Mouse (Mus musculus): ENCODE measurements at regions not wholly inside any gene's neighbourhood (a gene's known extent, or its start where the extent isn't known, plus 50 kb on each side); places are given as distances from the start of the nearest gene placed in this dataset.
A peak's percentile ranks its signal among the peaks of the same experiment; 100 is the strongest.

GRCm38 (mm10) chr5:41206462-41206861, 501.5 kb downstream of the Rab28 start:
- DNase-seq = no peak

GRCm38 (mm10) chr5:41204417-41204816, 503.5 kb downstream of the Rab28 start:
- DNase-seq = no peak

- DNase-seq = no peak
Measured at GRCm38 (mm10) chr5:41187193-41187592, 520.8 kb downstream of the Rab28 start.

- no peak for DNase-seq
Measured at GRCm38 (mm10) chr5:41177220-41177619, 530.7 kb downstream of the Rab28 start.

GRCm38 (mm10) chr5:41165870-41166626, 541.9 kb downstream of the Rab28 start:
- DNase-seq = no peak

GRCm38 (mm10) chr5:41125050-41125449, 582.9 kb downstream of the Rab28 start:
- no peak for DNase-seq

- DNase-seq = no peak
Measured at GRCm38 (mm10) chr5:41117658-41118057, 590.3 kb downstream of the Rab28 start.

- DNase-seq = no peak
Measured at GRCm38 (mm10) chr5:41087773-41088172, 620.2 kb downstream of the Rab28 start.

GRCm38 (mm10) chr5:41076412-41076811, 631.5 kb downstream of the Rab28 start:
- no peak for DNase-seq

GRCm38 (mm10) chr5:41061646-41062045, 646.3 kb downstream of the Rab28 start:
- DNase-seq = no peak

- no peak for DNase-seq
Measured at GRCm38 (mm10) chr5:41061222-41061621, 646.7 kb downstream of the Rab28 start.

- no peak for DNase-seq
Measured at GRCm38 (mm10) chr5:41058015-41058414, 649.9 kb downstream of the Rab28 start.

- no peak for DNase-seq
Measured at GRCm38 (mm10) chr5:41051948-41052347, 656.0 kb downstream of the Rab28 start.

- no peak for DNase-seq
Measured at GRCm38 (mm10) chr5:41048515-41048914, 659.4 kb downstream of the Rab28 start.

- no peak for DNase-seq
Measured at GRCm38 (mm10) chr5:41045221-41045620, 662.7 kb downstream of the Rab28 start.

- DNase-seq = peak; percentile 11
Measured at GRCm38 (mm10) chr5:41044465-41044864, 663.5 kb downstream of the Rab28 start.

- no peak for DNase-seq
Measured at GRCm38 (mm10) chr5:41038790-41039189, 669.2 kb downstream of the Rab28 start.

- no peak for DNase-seq
Measured at GRCm38 (mm10) chr5:41006692-41007091, 701.3 kb downstream of the Rab28 start.

GRCm38 (mm10) chr5:40986562-40986961, 721.4 kb downstream of the Rab28 start:
- no peak for DNase-seq

GRCm38 (mm10) chr5:40974892-40975291, 733.1 kb downstream of the Rab28 start:
- no peak for DNase-seq

GRCm38 (mm10) chr5:40952901-40953595, 754.9 kb downstream of the Rab28 start:
- DNase-seq = peak; percentile 40

GRCm38 (mm10) chr5:40929127-40929526, 778.8 kb downstream of the Rab28 start:
- no peak for DNase-seq

- no peak for DNase-seq
Measured at GRCm38 (mm10) chr5:40920920-40921319, 787.0 kb downstream of the Rab28 start.

GRCm38 (mm10) chr5:40908803-40909202, 799.2 kb downstream of the Rab28 start:
- no peak for DNase-seq

Data from cerebellum, adult 11-12 months (tissue).